Mouse (Mus musculus): ENCODE measurements around the gene Limch1.

DNA sequence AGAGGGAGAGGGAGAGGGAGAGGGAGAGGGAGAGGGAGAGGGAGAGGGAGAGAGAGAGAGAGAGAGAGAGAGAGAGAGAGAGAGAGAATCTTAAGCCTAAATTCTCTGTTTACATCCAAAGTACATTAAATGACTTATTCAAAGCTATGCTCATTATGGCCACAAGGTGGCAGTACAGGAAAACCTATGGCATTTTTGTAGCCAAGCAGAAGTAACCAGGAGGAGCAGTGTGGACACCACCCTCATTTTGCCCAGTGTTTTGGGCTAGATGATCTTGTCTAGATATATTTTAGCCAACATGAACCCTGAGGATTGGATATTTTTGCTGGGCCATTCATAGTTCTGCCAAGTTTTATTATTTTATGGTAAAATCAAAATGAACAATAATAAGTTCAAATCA lies 48.5 kb upstream of the Limch1 start:
- TF ChIP-seq POLR2A (IDR thresholded peaks at IDR 0.05; ENCODE audit: control insufficient read depth, extremely low read depth, insufficient read depth, low read length, poor library complexity) (no peak), CTCF (IDR thresholded peaks at IDR 0.05; ENCODE audit: borderline replicate concordance, control insufficient read depth, extremely low read depth, insufficient read depth, low read length, poor library complexity) (no peak)

Data from thymus, adult 2 months (tissue).